Mouse (Mus musculus) cerebellum, adult 18-20 months (tissue): ENCODE results near the gene Tefm.
A peak's percentile ranks its signal among the peaks of the same experiment; 100 is the strongest.
"Not testable (repeated sequence)": the region's sequence is repeated elsewhere in the genome, so short reads cannot be mapped to it uniquely, and the experiment has no call there.

Source experiments
- DNase-seq, 2 experiments: peaks; one replicate each; pipeline ENCODE4 v3.0.0; 2021

The Tefm gene

GRCm38 (mm10) chr11:80141825-80142521 lies at the start of gene Tefm:
Gene Tefm, minus strand, starts transcription at chr11:80142175.
- DNase-seq, result peak; percentile 79 to 87

- no peak for DNase-seq
These were observed 48.3 kb upstream of the Tefm start for GRCm38 (mm10) chr11:80190280-80190679.

- not testable (repeated sequence) for DNase-seq
These were observed 43.5 kb upstream of the Tefm start for GRCm38 (mm10) chr11:80185441-80185976.

- no peak for DNase-seq
These were observed 42.6 kb upstream of the Tefm start for GRCm38 (mm10) chr11:80184531-80185071.

- peak; percentile 89 to 92 for DNase-seq
These were observed 41.8 kb upstream of the Tefm start, which contains the start of gene Rnf135 for GRCm38 (mm10) chr11:80183705-80184255. Gene Rnf135, plus strand, starts transcription at chr11:80183851.

- DNase-seq, result not testable (repeated sequence)
These were observed 41.2 kb upstream of the Tefm start for GRCm38 (mm10) chr11:80183054-80183704.

GRCm38 (mm10) chr11:80181021-80181749 lies 39.2 kb upstream of the Tefm start:
- DNase-seq, result no peak

GRCm38 (mm10) chr11:80178316-80178715 lies 36.3 kb upstream of the Tefm start:
- DNase-seq, result no peak

GRCm38 (mm10) chr11:80176911-80177895 lies 35.2 kb upstream of the Tefm start:
- no peak for DNase-seq

- DNase-seq, result no peak
These were observed 32.1 kb upstream of the Tefm start for GRCm38 (mm10) chr11:80173963-80174670.

GRCm38 (mm10) chr11:80171884-80172283 lies 29.9 kb upstream of the Tefm start:
- no peak for DNase-seq

GRCm38 (mm10) chr11:80170351-80170750 lies 28.4 kb upstream of the Tefm start:
- DNase-seq, result no peak

GRCm38 (mm10) chr11:80169629-80170028 lies 27.7 kb upstream of the Tefm start:
- no peak for DNase-seq

GRCm38 (mm10) chr11:80168611-80169249 lies 26.8 kb upstream of the Tefm start:
- DNase-seq, result no peak

- no peak for DNase-seq
These were observed 26.1 kb upstream of the Tefm start for GRCm38 (mm10) chr11:80168121-80168520.

GRCm38 (mm10) chr11:80164224-80164623 lies 22.2 kb upstream of the Tefm start:
- no peak for DNase-seq

- DNase-seq, result no peak
These were observed 21.6 kb upstream of the Tefm start for GRCm38 (mm10) chr11:80163362-80164116.

- DNase-seq, result no peak
These were observed 19.1 kb upstream of the Tefm start for GRCm38 (mm10) chr11:80161041-80161440.

GRCm38 (mm10) chr11:80159018-80159417 lies 17.0 kb upstream of the Tefm start:
- DNase-seq, result no peak

- DNase-seq, result no peak
These were observed 14.9 kb upstream of the Tefm start for GRCm38 (mm10) chr11:80156841-80157240.
